Mouse (Mus musculus) urinary bladder, postnatal 4 days (tissue): Measurements from ENCODE around the gene Prox1.

Experiments
- DNase-seq, 2 experiments: peaks; one replicate each; pipeline ENCODE4 v3.0.0; 2021 to 2022; ENCODE audit warnings: low spot score in 2 of 2

Gene Prox1

DNA sequence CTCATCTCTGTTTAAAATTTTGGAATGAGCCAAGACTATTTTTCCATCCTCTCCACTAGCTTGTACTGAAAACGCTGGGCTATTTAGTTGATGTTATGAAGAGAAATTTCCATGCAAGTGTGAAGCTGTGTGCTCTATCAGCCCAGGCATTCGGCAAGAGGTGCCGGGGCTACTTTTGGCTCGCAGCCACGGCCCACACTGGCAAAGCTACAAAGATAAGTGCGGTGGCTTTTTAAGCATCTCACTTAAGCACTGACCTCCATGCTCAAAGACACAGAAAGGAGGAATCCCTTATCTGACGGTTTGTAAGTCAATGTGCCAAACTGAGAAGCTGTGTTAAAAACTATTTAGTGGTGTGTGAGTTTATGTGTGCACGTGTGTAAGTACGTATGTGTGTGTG lies 26.9 kb downstream of the Prox1 start:
- DNase-seq: no peak

DNA sequence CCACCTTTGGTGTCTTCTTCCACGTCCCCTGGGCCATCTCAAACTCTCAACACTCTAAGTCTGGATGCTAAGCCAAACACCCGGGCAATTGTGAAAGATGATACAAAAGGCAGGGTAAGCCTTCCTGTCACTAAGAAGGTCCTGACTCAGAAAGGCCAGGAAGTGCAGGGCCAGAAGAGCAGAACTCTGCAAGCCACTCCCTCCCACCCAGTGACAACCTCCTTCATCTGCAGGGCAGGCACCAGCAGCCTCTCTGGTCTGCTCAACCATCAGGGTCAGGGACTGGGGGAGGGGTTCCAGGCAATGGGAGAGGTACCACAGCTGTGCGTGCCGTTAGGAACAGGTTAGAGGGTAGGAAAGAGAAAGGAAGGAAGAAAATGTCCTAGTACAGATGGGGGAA lies 27.9 kb downstream of the Prox1 start:
- DNase-seq: no peak

DNA sequence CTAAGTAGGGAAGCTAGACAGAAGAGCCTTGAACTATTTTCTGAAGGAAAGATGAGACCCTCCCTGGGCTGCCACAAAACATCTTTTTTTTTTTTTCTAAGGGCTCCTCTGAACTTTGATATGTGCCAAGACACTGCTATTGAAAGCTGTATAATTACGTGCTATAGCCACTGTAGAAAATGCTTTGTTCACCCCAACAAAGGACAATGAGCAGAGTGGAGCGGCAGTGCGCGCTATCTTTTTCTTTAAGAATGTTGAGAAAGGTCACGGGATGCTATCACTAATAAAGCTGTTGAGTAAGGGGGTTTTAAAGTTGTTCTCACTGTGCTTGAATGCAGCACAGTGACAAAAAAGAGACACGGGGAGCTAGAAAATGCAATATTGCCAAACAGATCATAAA lies 30.0 kb downstream of the Prox1 start:
- no peak for DNase-seq

DNA sequence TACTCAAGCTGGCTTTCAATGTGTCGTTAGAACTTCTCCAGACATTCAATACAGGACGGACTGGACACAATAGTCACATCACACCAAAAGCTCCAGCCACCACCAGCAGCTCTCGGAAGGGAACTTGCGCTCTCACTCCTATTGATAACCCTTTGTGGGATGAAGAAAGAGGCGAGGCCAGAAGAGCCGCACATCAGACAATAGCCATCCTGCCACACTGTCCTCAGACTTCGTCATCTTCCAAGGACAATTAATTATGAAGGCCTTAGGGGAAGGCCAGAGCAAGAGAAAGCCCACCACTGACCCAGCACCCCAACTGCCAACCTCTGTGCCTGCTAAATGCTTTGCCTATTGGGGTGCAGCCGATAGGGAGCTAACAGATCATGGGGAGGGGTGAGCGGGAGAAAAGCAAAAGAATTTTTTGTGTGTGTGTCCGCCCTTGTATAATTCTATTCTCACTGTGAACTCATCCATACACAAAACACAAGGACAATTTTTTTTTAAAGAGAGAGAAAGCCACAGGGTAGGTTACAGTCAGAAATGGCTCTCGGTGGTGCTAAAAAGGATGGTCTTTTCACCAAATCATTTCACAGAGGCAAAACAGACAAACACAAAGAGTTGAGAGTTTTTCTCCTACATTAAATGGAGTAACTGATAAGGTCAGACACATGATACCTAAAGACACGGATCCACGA lies 30.7 kb downstream of the Prox1 start:
- DNase-seq: no peak

DNA sequence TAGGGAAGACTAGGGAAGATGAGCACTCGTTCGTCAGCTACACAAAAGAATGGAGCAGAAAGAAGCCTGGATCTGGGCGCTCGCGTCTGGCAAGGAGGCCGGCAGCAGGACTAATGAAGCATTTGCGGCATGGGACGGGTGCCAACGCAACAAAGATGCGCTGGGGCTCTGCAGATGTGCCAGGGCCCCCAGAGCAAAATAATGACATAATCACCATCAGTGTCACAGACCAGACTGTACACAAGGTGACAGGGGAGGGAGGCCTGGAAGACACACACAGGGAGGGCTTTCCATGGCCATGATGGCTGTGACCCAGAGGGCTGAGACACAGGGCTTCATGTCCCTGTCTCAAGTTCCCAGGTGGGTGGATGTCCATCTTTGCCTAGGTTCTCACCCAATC lies 32.6 kb downstream of the Prox1 start:
- no peak for DNase-seq

DNA sequence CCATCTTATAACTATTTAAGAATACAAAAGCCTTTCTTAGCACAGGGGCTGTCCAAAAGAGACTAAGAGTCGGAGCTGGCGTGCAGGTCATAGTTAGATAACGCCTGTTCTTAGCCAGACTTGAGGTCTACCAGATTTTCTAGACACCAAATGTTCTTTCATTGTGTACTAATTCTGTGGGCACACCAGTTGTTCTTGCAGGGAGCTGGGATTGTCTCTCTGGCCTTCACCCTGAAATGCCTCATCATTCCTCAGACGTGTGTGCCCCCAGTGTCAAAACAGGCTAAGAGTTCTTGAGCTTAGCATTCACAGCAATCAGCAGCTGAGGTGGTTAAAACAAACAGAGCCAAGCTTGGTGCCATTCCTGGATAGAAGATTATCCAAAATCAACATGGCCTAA lies 37.6 kb downstream of the Prox1 start:
- DNase-seq: no peak

DNA sequence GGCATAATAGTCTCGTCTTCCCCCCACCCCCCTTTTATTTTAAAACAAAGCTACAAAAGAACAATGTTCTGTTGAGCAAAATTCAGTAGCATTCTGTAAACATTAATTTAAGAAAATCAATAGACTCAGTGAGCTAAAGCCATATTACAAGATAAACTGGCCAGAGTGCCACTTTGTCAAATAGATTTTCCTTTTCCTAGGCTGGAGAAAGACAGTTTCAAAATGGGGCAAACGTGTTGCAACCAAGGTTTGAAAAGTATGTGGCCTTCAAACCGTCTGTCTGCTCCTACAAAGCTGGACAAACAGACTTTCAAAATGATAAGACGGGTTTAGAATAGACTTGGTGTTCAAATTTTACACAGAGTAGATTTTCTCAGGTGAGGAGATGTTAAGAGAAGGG lies 39.6 kb downstream of the Prox1 start:
- no peak for DNase-seq

DNA sequence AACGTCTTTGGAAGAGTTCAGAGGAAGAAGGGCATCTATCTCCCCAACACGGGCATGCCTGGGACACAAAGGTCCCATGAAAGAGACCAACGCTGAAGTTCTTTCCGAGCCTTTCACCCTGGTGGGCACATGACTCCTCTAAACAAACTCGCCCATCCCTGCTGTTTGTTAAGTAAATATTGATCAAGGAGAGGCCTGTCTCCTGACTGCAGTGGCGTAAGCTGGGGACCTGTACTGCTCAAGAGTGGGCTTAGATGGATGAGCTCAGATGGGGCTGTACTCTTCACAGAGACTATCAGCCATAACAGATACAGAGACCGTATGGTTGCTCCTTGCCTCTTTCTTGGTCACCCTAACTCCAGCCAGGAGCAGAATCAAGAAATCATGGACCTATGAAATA lies 41.0 kb downstream of the Prox1 start:
- DNase-seq: no peak

DNA sequence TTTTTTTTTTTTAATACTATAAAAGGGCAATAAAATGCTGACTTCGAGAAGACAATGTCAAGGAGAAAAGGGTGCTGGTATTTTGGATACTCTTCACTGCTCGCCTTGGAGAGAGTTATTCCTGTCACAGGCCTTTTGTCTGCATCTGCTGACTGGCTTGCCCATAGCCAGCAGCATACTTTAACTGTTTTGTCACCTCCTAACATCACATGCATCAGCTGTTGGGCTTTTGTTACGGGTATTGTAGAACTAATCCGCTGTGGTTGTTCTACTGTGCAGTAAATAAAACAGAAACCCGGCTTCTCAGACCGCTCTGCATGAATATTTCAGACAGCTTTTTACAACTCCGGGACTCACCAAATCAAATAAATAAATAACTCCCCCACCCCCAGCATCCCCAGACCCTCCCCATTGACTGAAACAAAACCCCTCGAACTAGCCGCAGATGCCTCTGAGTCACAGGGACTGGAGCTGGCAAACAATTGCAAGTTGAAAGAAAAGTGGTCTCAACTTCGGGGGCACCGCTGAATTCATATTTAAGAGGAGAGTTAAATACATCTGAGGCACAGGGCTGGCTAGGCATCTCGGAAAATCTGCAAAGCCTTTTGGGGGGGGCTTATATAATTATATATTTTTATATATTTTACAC lies 41.7 kb downstream of the Prox1 start:
- DNase-seq: no peak

DNA sequence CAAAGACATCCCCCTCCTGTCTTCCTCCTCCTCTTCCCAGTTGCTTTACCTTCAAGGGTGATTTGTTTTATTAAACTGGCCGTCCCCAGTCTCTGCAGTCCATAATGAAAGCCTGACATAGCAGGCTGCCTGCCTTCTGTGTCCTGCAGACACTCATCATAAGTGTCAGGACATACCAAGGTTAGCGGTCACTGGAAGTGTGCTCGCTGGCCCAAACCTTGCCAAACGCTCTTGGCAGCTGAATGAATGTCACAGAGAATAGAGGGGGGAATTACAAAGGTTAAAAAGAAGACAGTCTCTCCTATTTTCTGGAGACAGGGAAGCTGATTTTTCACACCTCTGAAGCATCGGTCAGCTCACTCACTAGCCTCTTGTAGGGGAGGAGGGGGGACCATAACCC lies 42.6 kb downstream of the Prox1 start:
- DNase-seq: no peak

DNA sequence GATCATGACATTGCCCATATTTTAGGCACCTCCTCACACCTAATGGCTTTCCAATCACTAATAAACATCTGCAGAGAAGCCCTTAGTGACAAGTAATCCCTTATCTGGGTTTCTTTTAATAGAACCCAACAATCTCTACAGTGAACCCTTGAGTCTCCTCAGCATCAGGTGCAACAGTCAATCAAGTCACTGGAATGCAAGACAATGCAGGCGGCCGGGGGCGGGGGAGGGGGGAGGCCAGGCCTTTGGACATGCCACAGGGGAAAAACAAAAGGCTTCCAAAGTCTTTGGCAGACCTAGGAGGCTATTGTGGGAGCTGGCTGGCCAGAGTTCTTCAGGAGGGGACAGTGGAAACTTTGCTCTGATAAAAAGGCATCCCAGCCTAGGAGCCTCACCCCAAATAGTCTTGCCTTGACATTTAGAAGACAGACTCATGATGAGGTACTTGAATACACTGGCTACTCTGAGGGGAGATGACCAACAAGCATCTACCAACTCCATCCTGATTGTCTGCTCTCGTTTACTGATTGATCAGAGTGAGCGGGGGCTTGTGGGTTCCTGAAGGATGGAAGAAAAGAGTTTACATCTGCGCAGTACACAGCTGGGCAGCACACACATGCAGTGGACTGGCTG lies 43.2 kb downstream of the Prox1 start:
- no peak for DNase-seq

DNA sequence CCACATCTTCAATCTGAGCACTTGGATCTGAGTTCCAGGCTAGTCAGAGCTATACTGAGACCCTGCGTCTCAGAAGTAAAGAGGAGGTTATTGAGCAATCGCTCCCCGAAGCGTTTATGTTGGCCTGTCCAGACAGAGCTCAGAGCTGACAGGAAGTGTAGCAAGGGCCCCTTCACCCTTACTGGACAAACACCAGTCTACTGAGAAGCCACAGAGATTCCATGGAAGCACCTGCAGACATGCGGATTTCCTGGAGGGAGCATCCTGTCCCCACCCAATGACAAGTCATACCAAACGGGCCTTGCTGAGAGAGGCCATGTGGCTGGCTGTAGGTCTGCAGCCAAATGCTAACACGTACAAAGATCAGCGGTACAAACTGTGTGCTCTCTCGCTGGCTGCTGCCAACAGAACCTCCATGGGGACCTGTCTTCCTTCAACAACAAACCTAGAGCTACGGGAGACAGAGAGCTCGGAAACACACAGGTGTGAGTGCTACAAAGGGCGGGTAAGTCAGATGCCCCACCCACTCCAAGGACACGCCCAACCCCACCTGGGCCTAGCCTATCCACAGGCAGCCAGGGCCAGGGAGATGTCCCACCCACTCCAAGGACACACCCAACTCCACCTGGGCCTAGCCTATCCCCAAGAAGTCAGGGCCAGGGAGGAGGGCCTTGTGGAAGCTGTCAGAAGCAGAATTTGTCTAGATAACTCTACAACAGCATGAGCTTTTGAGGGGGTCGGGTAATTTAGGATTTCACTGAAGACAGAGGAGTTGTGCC lies 45.4 kb downstream of the Prox1 start:
- DNase-seq: no peak

DNA sequence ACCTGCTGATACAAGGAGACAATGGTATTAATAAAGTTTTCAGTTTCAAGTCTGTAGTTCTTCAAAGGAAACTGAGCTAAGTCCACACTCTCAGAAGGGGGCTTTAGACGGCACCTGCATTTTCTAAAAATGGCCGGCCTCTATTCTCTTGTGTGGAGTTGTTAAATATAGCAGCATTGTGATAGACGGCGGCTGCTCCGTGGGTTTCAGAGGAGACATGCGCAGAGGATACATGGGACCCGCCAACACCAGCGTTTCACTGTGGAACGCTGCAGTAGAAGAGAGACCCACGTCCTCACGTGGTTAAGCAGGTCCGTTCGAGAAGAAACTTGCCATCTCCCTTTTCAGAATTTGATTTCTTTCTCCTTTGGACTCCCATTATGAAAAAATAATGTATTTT lies 47.1 kb downstream of the Prox1 start:
- DNase-seq: no peak

DNA sequence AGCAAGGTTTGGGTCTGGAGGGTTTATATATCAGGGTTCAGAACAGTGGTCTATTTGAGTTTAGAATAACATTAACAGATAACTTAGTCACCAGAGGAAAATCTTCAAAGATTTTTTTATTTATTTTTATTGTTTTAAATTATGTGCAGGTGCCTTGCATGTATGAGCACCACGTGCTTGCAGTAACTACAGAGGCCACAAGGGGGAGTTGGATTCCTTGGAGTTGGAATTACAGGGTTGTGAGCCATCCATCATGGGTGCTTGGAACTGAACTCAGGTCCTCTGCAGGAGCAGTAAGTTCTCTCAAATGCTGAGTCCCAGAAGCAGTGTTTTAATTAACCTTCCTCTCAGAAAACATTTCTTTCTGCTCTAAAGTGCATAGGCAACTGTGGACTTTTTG lies 54.5 kb downstream of the Prox1 start:
- no peak for DNase-seq

DNA sequence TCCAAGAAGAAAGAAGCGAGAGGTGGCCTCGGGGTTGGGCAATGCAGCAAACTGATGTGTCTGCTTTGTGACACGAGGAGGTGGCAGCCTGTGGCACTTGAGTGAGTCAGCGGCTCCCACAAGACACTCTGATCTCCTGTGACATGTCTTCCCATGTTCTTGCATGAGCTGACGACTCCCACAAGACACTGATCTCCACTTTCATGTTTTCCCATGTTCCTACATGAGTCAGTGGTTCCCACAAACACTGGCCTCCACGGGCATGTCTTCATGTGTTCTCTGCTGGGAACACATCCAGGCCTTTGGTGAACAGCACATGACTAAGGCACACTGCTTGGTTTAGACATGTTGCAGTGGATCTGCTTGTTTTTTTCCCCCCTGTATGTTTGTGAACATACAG lies 58.8 kb downstream of the Prox1 start:
- DNase-seq: no peak

DNA sequence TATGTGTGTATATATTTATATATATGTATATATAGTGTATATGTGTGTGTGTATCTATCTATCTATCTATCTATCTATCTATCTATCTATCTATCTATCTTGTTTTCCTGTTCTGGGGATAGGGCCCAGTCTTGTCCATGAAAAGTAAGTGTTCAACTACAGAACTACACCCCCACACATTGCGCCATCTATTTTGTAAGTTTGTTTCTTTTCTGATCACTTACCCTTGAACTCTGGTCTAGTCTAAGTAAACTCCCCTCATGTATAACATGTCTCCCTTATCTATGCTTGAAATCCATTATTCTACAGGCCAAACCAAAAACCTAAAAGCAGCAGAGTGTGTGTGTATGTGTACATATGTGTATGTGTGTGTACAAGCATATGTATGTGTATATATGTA lies 62.9 kb downstream of the Prox1 start:
- no peak for DNase-seq

DNA sequence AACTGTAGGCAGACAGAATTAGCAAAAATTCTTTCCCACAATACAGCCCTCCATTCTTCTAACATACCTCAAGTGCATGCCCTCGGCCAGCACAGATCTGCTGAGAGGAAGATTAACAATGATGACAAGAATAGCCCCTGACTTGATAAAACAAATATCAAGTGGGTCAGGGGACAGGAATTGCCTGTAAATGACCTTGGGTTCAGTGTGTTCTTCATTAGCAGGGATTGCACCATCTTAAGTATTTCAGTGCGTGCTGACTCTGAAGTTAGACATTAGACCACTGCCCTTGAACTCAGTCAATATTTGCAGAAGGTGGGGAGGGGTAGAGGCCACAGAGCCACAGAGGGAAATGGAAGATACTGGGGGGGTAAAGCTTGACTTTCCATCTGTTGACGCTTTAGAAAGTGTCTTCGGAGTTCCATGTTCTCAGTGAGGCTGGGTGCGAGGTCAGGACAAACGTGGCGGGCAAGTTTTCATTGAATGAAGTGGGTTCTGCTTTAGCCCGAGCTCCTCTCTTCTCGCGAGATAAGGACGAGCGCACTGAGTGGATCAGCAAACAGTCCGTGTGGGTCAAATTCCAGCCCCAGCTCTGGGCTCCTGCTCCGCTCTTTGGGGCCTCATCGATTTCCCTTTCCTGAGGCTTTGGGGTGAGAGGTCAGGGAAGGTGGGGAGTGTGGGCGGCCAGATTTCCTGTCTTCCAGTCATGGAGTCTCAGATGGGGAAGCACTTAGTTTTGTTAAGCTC lies 63.7 kb downstream of the Prox1 start:
- DNase-seq: no peak

DNA sequence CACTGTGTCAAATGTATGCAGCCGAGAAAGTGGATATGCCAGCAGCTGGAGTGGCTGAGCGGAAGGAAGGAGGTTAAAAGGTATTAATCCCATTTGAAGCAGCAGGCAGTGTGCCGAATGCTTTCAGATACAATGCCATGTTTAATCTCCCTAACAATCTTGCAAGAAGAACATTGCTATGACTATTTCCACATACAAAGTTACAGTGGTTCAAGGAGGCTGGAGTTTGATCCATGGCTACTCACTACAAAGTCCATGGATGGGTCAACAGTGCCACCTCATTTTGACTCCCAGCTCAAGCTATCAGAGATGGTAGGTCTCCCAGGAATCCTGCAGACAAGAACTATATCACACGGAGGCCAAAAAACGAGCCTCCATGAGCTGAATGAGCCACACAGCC lies 64.5 kb downstream of the Prox1 start:
- no peak for DNase-seq

DNA sequence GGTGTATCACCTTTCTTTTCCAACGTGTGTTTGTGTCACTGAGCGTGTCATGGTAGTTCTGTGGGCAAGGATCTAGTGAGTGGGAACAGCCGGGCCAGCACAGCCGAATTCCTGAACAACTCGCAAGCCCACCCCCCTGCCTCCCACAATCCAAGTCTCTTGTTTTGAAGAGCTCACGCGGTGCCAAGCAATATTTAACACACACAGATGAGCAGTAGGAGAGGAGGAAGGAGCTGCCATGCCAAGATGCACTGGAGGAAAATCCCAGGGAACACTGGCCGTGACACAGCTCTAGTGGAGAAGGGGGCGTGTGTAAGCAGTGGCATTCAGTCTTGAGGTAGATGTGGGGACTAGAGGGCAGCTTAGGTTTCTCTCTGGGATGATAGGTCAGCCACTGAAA lies 77.2 kb downstream of the Prox1 start:
- no peak for DNase-seq

DNA sequence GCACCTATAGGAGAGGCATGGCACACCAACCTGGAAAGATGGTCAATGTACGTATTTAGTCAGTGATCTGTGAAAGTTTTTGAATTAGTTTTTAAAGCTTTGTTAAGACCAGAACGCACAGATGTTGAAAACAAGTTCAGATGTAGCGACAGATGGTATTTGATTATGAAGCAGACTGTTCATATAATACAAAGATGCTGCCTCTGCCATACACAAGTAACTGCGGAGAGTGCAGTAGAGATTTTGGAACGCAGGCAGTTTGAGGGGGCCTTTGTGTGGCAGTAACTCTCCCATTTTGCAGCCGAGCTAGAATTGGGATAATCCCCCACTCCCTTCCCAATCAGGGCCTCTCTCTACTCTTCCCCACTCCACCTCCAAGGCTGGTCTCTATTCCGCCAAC lies 78.4 kb downstream of the Prox1 start:
- DNase-seq: no peak

DNA sequence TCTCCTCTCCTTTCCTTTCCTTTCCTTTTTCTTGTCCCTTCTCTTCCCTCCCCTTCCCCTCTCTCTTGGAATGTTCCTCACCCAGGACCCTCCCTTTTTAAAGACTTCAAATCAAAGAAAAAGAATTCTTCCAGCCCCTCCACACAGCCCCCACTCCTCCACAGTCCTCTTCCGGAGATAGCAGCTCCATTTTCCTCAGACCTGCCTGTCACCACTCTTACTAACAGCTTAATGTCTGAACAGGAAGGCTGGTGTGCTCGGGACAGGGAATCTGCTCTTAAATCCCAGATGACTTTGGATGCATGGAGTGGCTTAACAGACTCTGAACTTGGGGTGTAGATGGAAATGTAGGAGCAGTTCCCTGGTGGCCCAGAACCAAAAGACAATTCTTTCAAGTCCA lies 81.6 kb downstream of the Prox1 start:
- no peak for DNase-seq

DNA sequence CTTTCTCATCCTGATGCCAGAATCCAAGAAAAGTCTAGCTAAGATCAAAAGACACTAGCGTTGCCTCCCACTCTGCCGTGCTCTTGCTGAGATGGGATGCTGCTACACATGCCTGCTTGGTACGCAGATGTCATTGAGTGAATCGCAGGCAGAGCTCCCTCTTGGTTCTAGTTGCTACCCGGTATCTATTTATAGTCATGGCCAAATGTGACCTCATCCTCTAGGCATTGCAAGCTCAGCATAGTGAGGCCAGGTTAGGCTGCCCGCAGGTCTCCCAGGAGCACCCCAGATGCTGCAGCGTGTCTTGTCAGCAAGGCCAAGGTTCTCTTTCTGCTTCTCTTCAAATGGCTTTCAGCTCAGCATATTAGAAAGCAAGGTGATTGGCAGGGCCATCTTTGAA lies 84.8 kb downstream of the Prox1 start:
- DNase-seq: no peak
